Comparison of ENCODE assay signal across 9 mouse cellular contexts in genomic region chr11:73169231-73169630, GRCm38 (mm10). TPM values are rescaled to one million over a fixed set of nuclear protein-coding genes. Genes with fewer than 3 reads are reported as not detected.
DNase-seq lines count a peak whose midpoint lies in the region; TF ChIP-seq lines count a peak whose summit lies in the region.
"Had no signal": no experiment of that assay in that cellular context is flagged by ENCODE, and none has a peak within 500 bp of the region (broad histone marks: within the 10 kb centered on the region; RNA-seq: fewer than 3 reads in every experiment).

No protein-coding gene starts in this region.

- intact Hi-C loops in gastrocnemius, adult 2 months (cut with DNase I): no loop called here

- peaks cover 12% of the 10 kb centered on the region for H3K4me1 ChIP-seq in cerebellum, adult 2 months (ENCODE audit: control insufficient read depth, insufficient read depth, low read length)

- H3K27ac ChIP-seq in cerebellum, adult 2 months (ENCODE audit: insufficient read depth, low read length): no peak overlapping the region
- H3K27ac ChIP-seq in gastrocnemius, adult 2 months: no peak overlapping the region
- H3K27ac ChIP-seq: limb, embryonic 15.5 days had no signal

- no peaks in the 10 kb centered on the region for H3K27me3 ChIP-seq in cerebellum, adult 2 months (ENCODE audit: control insufficient read depth, insufficient read depth, low read length)
- H3K27me3 ChIP-seq: limb, embryonic 15.5 days had no signal

- TF ChIP-seq CTCF in cerebellum, adult 2 months (IDR thresholded peaks at IDR 0.05; ENCODE audit: borderline replicate concordance, insufficient read depth, low read depth, low read length): peak; percentile 59
- peak; percentile 72 for TF ChIP-seq CTCF in gastrocnemius, adult 2 months (IDR thresholded peaks at IDR 0.05)

- TF ChIP-seq POLR2A in cerebellum, adult 2 months (IDR thresholded peaks at IDR 0.05; ENCODE audit: borderline replicate concordance, insufficient read depth, low read length): no peak

- peak; percentile 41 to 60 for DNase-seq in cerebellum, adult 2 months
- no peak for DNase-seq in cerebellum, adult 9-10 months
- DNase-seq in A20 (ENCODE audit: low read depth, low spot score): peak; percentile 64
- peak; percentile 65 for DNase-seq in adrenal gland, postnatal 25 days
- peak; percentile 65 for DNase-seq in gastrocnemius, adult 2 months
- peak; percentile 45 to 82 for DNase-seq in layer of hippocampus, adult 18-20 months (ENCODE audit: low spot score in 2 of 2)
- peak; percentile 68 for DNase-seq in lung, postnatal 14 days
- peak; percentile 77 for DNase-seq in right cerebral cortex, postnatal 14 days

- 46% methylated on average over 4 of the region's 4 CpGs for WGBS in cerebellum, adult 2 months

- H3K4me3 ChIP-seq in cerebellum, adult 2 months (replicated peaks; ENCODE audit: insufficient read depth, low read depth, low read length): no peak overlapping the region
- H3K4me3 ChIP-seq in gastrocnemius, adult 2 months: no peak overlapping the region
- H3K4me3 ChIP-seq: limb, embryonic 15.5 days had no signal

RNA-seq across cellular contexts. Expression of gene Emc6, which starts 7.6 kb away (rescaled TPM):
- polyA plus RNA-seq in cerebellum, adult 2 months (2012; rRNA removed): 78.7 and 80.6 TPM in 2 replicates
- 63.4 and 73.4 TPM in 2 replicates for total RNA-seq in adrenal gland, postnatal 25 days (2021)
- 10 to 100 TPM; 82.6 to 93.4 TPM for total RNA-seq in gastrocnemius, adult 2 months (2021)
- 10 to 100 TPM; 51.6 to 52.4 TPM for total RNA-seq in layer of hippocampus, adult 18-20 months (2021)

RNA-seq across cellular contexts. Expression of gene Tax1bp3, which starts 7.7 kb away (rescaled TPM):
- polyA plus RNA-seq in cerebellum, adult 2 months (2012; rRNA removed): 15.9 and 16.5 TPM in 2 replicates
- 71.3 and 79.4 TPM in 2 replicates for total RNA-seq in adrenal gland, postnatal 25 days (2021)
- 10 to 100 TPM in 1 of 2 experiments, 1 to 10 TPM in 1; 6.5 to 13.9 TPM for total RNA-seq in gastrocnemius, adult 2 months (2021)
- total RNA-seq in layer of hippocampus, adult 18-20 months (2021): 1 to 10 TPM; 8.6 to 8.7 TPM

RNA-seq across cellular contexts. Expression of gene P2rx5, which starts 9.0 kb away (rescaled TPM):
- polyA plus RNA-seq in cerebellum, adult 2 months (2012; rRNA removed): 4.5 and 6.2 TPM in 2 replicates
- total RNA-seq in adrenal gland, postnatal 25 days (2021): 5.8 and 7.8 TPM in 2 replicates
- 10 to 100 TPM in 1 of 2 experiments, 1 to 10 TPM in 1; 7.0 to 12.9 TPM for total RNA-seq in gastrocnemius, adult 2 months (2021)
- 1 to 10 TPM; 1.4 to 2.5 TPM for total RNA-seq in layer of hippocampus, adult 18-20 months (2021)

RNA-seq across cellular contexts. Expression of gene Ctns, which starts 29.6 kb away (rescaled TPM):
- polyA plus RNA-seq in cerebellum, adult 2 months (2012; rRNA removed): 26.6 and 26.9 TPM in 2 replicates
- total RNA-seq in adrenal gland, postnatal 25 days (2021): 17.4 and 20.6 TPM in 2 replicates
- total RNA-seq in gastrocnemius, adult 2 months (2021): 1 to 10 TPM; 5.7 to 7.8 TPM
- total RNA-seq in layer of hippocampus, adult 18-20 months (2021): 10 to 100 TPM; 21.1 to 22.1 TPM

RNA-seq across cellular contexts. Expression of gene Shpk, which starts 30.0 kb away (rescaled TPM):
- polyA plus RNA-seq in cerebellum, adult 2 months (2012; rRNA removed): 4.1 and 4.5 TPM in 2 replicates
- total RNA-seq in adrenal gland, postnatal 25 days (2021): 9.9 and 13.8 TPM in 2 replicates
- under 1 TPM; 0.50 to 0.66 TPM for total RNA-seq in gastrocnemius, adult 2 months (2021)
- total RNA-seq in layer of hippocampus, adult 18-20 months (2021): 1 to 10 TPM; 3.7 to 4.0 TPM
